Mouse (Mus musculus) kidney, embryonic 14.5 days (tissue): ENCODE data around the gene Uxs1. TPM values are rescaled to one million over a fixed set of nuclear protein-coding genes. Genes with fewer than 3 reads are reported as not detected.

Experiments
- ATAC-seq: fragments of 200-750 bp; cut with Nextera tagmentation; 2 replicates; pipeline ENCODE4 v1.8.0; 2017; ENCODE audit warnings: moderate number of reproducible peaks, mild to moderate bottlenecking, moderate TSS enrichment, moderate library complexity; ENCODE audit not compliant: low FRiP score, low TSS enrichment
- H3K27ac ChIP-seq: fragments of 300-500 bp; sonication (generic); 2 replicates; pipeline ENCODE4 v1.5.1; 2014; ENCODE audit warnings: low read depth, mild to moderate bottlenecking, low read length, moderate library complexity, mixed read lengths
- H3K27me3 ChIP-seq: fragments of 300-500 bp; sonication (generic); 2 replicates; pipeline ENCODE4 v1.6.1; 2014; ENCODE audit warnings: mild to moderate bottlenecking, low read length; ENCODE audit not compliant: control insufficient read depth, insufficient read depth
- H3K36me3 ChIP-seq: fragments of 300-500 bp; sonication (generic); 2 replicates; pipeline ENCODE4 v1.6.1; 2014; ENCODE audit warnings: low read length, mixed read lengths; ENCODE audit not compliant: control insufficient read depth, insufficient read depth
- H3K4me1 ChIP-seq: fragments of 300-500 bp; sonication (generic); 2 replicates; pipeline ENCODE4 v1.6.1; 2014; ENCODE audit warnings: low read length, mixed read lengths; ENCODE audit not compliant: control insufficient read depth, insufficient read depth
- H3K4me2 ChIP-seq: fragments of 300-500 bp; sonication (generic); replicated peaks from 2 replicates; pipeline ENCODE4 v1.6.1; 2014; ENCODE audit warnings: low read depth, mild to moderate bottlenecking, low read length
- H3K4me3 ChIP-seq: fragments of 300-500 bp; sonication (generic); 2 replicates; pipeline ENCODE4 v1.5.1; 2014; ENCODE audit warnings: mild to moderate bottlenecking, low read length
- H3K9ac ChIP-seq: fragments of 300-500 bp; sonication (generic); 2 replicates; pipeline ENCODE4 v1.6.1; 2014; ENCODE audit warnings: low read depth, mild to moderate bottlenecking, low read length, moderate library complexity
- H3K9me3 ChIP-seq: fragments of 300-500 bp; sonication (generic); 2 replicates; pipeline ENCODE4 v1.6.1; 2016; ENCODE audit warnings: low read length; ENCODE audit not compliant: control insufficient read depth
- WGBS: fragments of 180-500 bp; shearing (Covaris S2); extraction: QIAGEN DNeasy Blood & Tissue Kit; methylation state at CpG from one replicate; pipeline ENCODE4 v1.1.7; 2014; 5-methylcytosine and 5-hydroxymethylcytosine counted together
- polyA plus RNA-seq: library from polyadenylated mRNA; unstranded; fragments of >200 nt; fragmentation: Nextera tagmentation; extraction: Ambion mirVana; gene quantifications from 2 replicates; pipeline ENCODE4 v1.2.1, GENCODE M21; 2014

Gene Uxs1
- polyA plus RNA-seq, 1 experiment from 2014 or later: 25.0 TPM

GRCm38 (mm10) chr1:43783186-43783585 is 44.4 kb downstream of the Uxs1 start:
- WGBS: 87% methylated on average over 3 of the region's 3 CpGs
- no peaks in the 10 kb centered on the region for H3K9me3 ChIP-seq
- H3K27ac ChIP-seq: no peak overlapping the region
- no peak overlapping the region for H3K4me2 ChIP-seq
- H3K27me3 ChIP-seq: no peaks in the 10 kb centered on the region
- H3K4me3 ChIP-seq: no peak overlapping the region
- no peak overlapping the region for H3K9ac ChIP-seq
- 0 out of 2 replicates have a peak, but pooled peaks cover 3% of the 10 kb centered on the region for H3K4me1 ChIP-seq
- no peak for ATAC-seq
- peaks cover 10% of the 10 kb centered on the region; the same call in 1 of the 2 replicates for H3K36me3 ChIP-seq

- no peak overlapping the region for H3K9ac ChIP-seq
- H3K4me2 ChIP-seq: no peak overlapping the region
- H3K36me3 ChIP-seq: peaks cover 10% of the 10 kb centered on the region; the same call in 1 of the 2 replicates
- no peak overlapping the region for H3K4me3 ChIP-seq
- 0 out of 2 replicates have a peak, but pooled peaks cover 3% of the 10 kb centered on the region for H3K4me1 ChIP-seq
- H3K27me3 ChIP-seq: no peaks in the 10 kb centered on the region
- ATAC-seq: no peak
- H3K9me3 ChIP-seq: no peaks in the 10 kb centered on the region
- no peak overlapping the region for H3K27ac ChIP-seq
- 97% methylated on average over 3 of the region's 3 CpGs for WGBS
Observed at GRCm38 (mm10) chr1:43782680-43783079, 44.9 kb downstream of the Uxs1 start.

- H3K9ac ChIP-seq: no peak overlapping the region
- H3K9me3 ChIP-seq: no peaks in the 10 kb centered on the region
- H3K4me3 ChIP-seq: no peak overlapping the region
- ATAC-seq: no peak
- H3K4me1 ChIP-seq: 0 out of 2 replicates have a peak, but pooled peaks cover 3% of the 10 kb centered on the region
- H3K4me2 ChIP-seq: no peak overlapping the region
- no peaks in the 10 kb centered on the region for H3K27me3 ChIP-seq
- 63% methylated on average over 3 of the region's 3 CpGs for WGBS
- peaks cover 10% of the 10 kb centered on the region; the same call in 1 of the 2 replicates for H3K36me3 ChIP-seq
- H3K27ac ChIP-seq: no peak overlapping the region
Observed at GRCm38 (mm10) chr1:43781672-43782071, 45.9 kb downstream of the Uxs1 start.

GRCm38 (mm10) chr1:43781195-43781594 is 46.4 kb downstream of the Uxs1 start:
- Histone ChIP-seq H3K4me3 (no peak overlapping the region), H3K9me3 (no peaks in the 10 kb centered on the region), H3K4me1 (0 out of 2 replicates have a peak, but pooled peaks cover 3% of the 10 kb centered on the region), H3K27me3 (no peaks in the 10 kb centered on the region), H3K27ac (no peak overlapping the region), H3K36me3 (peaks cover 10% of the 10 kb centered on the region; the same call in 1 of the 2 replicates), H3K4me2 (no peak overlapping the region), H3K9ac (no peak overlapping the region)
- 52% methylated on average over 2 of the region's 2 CpGs for WGBS
- peak; percentile 72; the same call in 1 of the 2 replicates for ATAC-seq

DNA sequence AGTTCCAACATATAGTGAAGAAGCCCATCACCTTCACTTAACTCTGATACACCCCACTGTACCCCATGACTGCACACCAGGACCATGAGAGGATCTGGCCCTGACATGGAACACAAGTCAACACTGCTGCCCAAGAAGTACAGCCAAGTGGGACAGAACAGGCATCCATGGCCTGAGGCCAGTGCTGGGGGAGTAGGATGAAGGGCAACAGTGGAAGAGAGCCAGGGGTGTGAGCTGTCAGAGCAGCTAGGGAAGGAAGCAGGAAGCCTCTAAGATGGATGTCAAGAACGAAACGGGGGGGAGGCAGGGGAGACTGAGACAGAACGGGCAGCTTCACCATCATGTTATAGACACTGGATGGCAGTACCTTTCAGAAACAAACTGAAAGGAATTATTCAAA is 51.5 kb downstream of the Uxs1 start:
- H3K4me1 ChIP-seq: no peaks in the 10 kb centered on the region
- no peak overlapping the region for H3K9ac ChIP-seq
- peaks cover 25% of the 10 kb centered on the region; the same call in 1 of the 2 replicates for H3K36me3 ChIP-seq
- no peak overlapping the region for H3K4me3 ChIP-seq
- no peak for ATAC-seq
- no peaks in the 10 kb centered on the region for H3K9me3 ChIP-seq
- no peaks in the 10 kb centered on the region for H3K27me3 ChIP-seq
- H3K27ac ChIP-seq: no peak overlapping the region
- H3K4me2 ChIP-seq: no peak overlapping the region
- WGBS: 87% methylated on average over 3 of the region's 3 CpGs

DNA sequence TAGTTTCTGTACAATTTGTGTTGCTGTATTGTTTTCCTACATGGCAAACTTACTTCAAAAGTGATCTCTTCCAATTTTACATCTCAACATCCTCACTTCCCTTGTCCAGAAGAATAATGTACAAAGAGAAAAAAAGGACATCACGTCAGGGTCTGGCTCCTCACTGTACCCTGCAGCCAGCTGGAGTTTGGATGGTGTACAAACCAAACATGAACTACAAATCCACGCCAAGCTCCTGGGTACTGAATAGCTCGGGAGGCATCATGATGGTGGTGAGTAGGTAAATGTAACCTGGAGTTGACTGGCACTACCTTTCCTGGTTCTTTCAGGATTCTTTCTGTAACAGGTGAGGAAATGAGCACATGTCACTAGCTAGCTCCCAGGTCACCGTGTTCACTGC is 53.5 kb downstream of the Uxs1 start:
- Histone ChIP-seq H3K4me2 (no peak overlapping the region), H3K36me3 (peaks cover 32% of the 10 kb centered on the region; the same call in 1 of the 2 replicates), H3K4me3 (no peak overlapping the region), H3K9ac (no peak overlapping the region), H3K4me1 (no peaks in the 10 kb centered on the region), H3K27ac (no peak overlapping the region), H3K9me3 (no peaks in the 10 kb centered on the region), H3K27me3 (no peaks in the 10 kb centered on the region)
- 96% methylated on average over 4 of the region's 4 CpGs for WGBS
- no peak for ATAC-seq

GRCm38 (mm10) chr1:43772694-43773093 is 54.9 kb downstream of the Uxs1 start:
- peaks cover 26% of the 10 kb centered on the region; the same call in 1 of the 2 replicates for H3K36me3 ChIP-seq
- H3K9ac ChIP-seq: no peak overlapping the region
- no peaks in the 10 kb centered on the region for H3K4me1 ChIP-seq
- WGBS: 94% methylated on average over 3 of the region's 3 CpGs
- no peak overlapping the region for H3K4me3 ChIP-seq
- no peaks in the 10 kb centered on the region for H3K27me3 ChIP-seq
- no peaks in the 10 kb centered on the region for H3K9me3 ChIP-seq
- H3K4me2 ChIP-seq: no peak overlapping the region
- no peak for ATAC-seq
- H3K27ac ChIP-seq: no peak overlapping the region

- 95% methylated on average over 3 of the region's 3 CpGs for WGBS
- no peaks in the 10 kb centered on the region for H3K27me3 ChIP-seq
- no peaks in the 10 kb centered on the region for H3K4me1 ChIP-seq
- no peak overlapping the region for H3K27ac ChIP-seq
- no peak overlapping the region for H3K4me3 ChIP-seq
- no peak overlapping the region for H3K4me2 ChIP-seq
- ATAC-seq: no peak
- H3K9ac ChIP-seq: no peak overlapping the region
- H3K36me3 ChIP-seq: peaks cover 28% of the 10 kb centered on the region; the same call in 1 of the 2 replicates
- H3K9me3 ChIP-seq: no peaks in the 10 kb centered on the region
Observed at GRCm38 (mm10) chr1:43770032-43770431, 57.6 kb downstream of the Uxs1 start.

DNA sequence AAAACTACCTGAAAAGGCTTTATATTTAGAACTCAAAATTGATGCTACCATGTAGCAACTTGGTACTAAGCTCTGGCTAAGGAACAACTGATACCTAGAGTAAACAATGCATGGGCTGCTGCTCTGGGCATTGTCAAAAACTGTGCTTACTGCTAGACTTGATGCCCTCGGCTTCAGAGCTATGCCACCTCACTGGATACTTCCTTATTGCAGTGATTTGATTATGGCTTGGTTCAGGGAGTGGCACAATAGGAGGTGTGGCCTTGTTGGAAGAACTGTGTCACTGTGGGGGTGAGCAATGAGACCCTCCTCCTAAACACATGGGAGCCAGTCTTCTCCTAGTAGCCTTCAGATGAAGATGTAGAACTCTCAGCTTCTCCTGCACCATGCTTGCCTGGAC is 58.3 kb downstream of the Uxs1 start:
- Histone ChIP-seq H3K27ac (no peak overlapping the region), H3K9me3 (no peaks in the 10 kb centered on the region), H3K9ac (no peak overlapping the region), H3K4me3 (no peak overlapping the region), H3K4me1 (no peaks in the 10 kb centered on the region), H3K4me2 (no peak overlapping the region), H3K27me3 (no peaks in the 10 kb centered on the region), H3K36me3 (peaks cover 28% of the 10 kb centered on the region; the same call in 1 of the 2 replicates)
- 64% methylated on average over 1 of the region's 1 CpGs for WGBS
- ATAC-seq: no peak
